ENCODE assay signal across 1 mouse cellular context in genomic region chr4:106920119-106920518, GRCm38 (mm10).
TF ChIP-seq lines count a peak whose summit lies in the region.

No protein-coding gene starts in this region.

TF ChIP-seq in CH12.LX, 34 proteins besides CTCF, POLR2A, EP300 and RAD21 (continued from another document):
- TF ChIP-seq POLR2AphosphoS2 (IDR thresholded peaks at IDR 0.05; ENCODE audit: low read depth, low read length) (no peak), MAZ (IDR thresholded peaks at IDR 0.05; ENCODE audit: low read depth, low read length) (peak; percentile 60; the same call in 1 of the 2 replicates), JUND (conservative IDR thresholded peaks at IDR 0.05; ENCODE audit: low read depth, low read length) (peak; percentile 53; the same call in 1 of the 2 replicates), SIN3A (IDR thresholded peaks at IDR 0.05; ENCODE audit: low read length) (peak; percentile 61; the same call in 1 of the 2 replicates), CHD2 (IDR thresholded peaks at IDR 0.05; ENCODE audit: low read length) (peak; percentile 69; the same call in 1 of the 2 replicates), MYC (IDR thresholded peaks at IDR 0.05; ENCODE audit: low read depth, low read length) (peak; percentile 60), IRF4 (IDR thresholded peaks at IDR 0.05; ENCODE audit: low read depth, low read length) (peak; percentile 87), SMC3 (IDR thresholded peaks at IDR 0.05; ENCODE audit: low read depth, low read length) (no peak), TBP (conservative IDR thresholded peaks at IDR 0.05; ENCODE audit: low read depth, low read length) (no peak), TCF12 (IDR thresholded peaks at IDR 0.05; ENCODE audit: low read depth, low read length) (peak; percentile 96), MAFK (IDR thresholded peaks at IDR 0.05; ENCODE audit: insufficient replicate concordance, low read length) (0 out of 2 replicates have a peak, but pooled peaks have one; percentile 34), MXI1 (IDR thresholded peaks at IDR 0.05; ENCODE audit: low read depth, low read length) (0 out of 2 replicates have a peak, but pooled peaks have one; percentile 43), ETS1 (conservative IDR thresholded peaks at IDR 0.05; ENCODE audit: low read depth, low read length) (peak; percentile 72), MAX (IDR thresholded peaks at IDR 0.05; ENCODE audit: low read length) (peak; percentile 77), JUN (IDR thresholded peaks at IDR 0.05; ENCODE audit: insufficient read depth, low read depth, low read length) (peak; percentile 50)
